Mouse (Mus musculus): Measurements from ENCODE around the gene Pramel1. TPM values are rescaled to one million over a fixed set of nuclear protein-coding genes. Genes with fewer than 3 reads are reported as not detected.
"Not testable (repeated sequence)": the region's sequence is repeated elsewhere in the genome, so short reads cannot be mapped to it uniquely, and the experiment has no call there.

Pramel1 gene
- polyA plus RNA-seq (2015; fragmentation: Nextera tagmentation; extraction: Ambion mirVana), result not detected in 2 replicates

GRCm38 (mm10) chr4:143394181-143394580 is at the start of gene Pramel1:
Pramel1 (plus strand) TSS chr4:143394428.
- no peak within 1 kb of the TSS for H3K9ac ChIP-seq (ENCODE audit: low read depth, low read length)
- no peaks in the 10 kb centered on the region for H3K36me3 ChIP-seq (ENCODE audit: control insufficient read depth, insufficient read depth)
- ATAC-seq, result no peak
- H3K27ac ChIP-seq (ENCODE audit: low read depth, low read length), result no peak within 1 kb of the TSS
- H3K27me3 ChIP-seq (replicated peaks; ENCODE audit: control insufficient read depth, insufficient read depth, low read length), result no peaks in the 10 kb centered on the region
- WGBS, result 79% methylated on average over 26 of the region's 26 CpGs
- no peak within 1 kb of the TSS for H3K4me3 ChIP-seq (ENCODE audit: low read depth, low read length)
- H3K4me2 ChIP-seq (replicated peaks; ENCODE audit: low read depth), result no peak within 1 kb of the TSS
- no peaks in the 10 kb centered on the region for H3K4me1 ChIP-seq (replicated peaks; ENCODE audit: control insufficient read depth, insufficient read depth, low read length)
- no peaks in the 10 kb centered on the region for H3K9me3 ChIP-seq (ENCODE audit: control insufficient read depth)
- TF ChIP-seq CTCF (IDR thresholded peaks at IDR 0.05; ENCODE audit: low read depth), result no peak

DNA sequence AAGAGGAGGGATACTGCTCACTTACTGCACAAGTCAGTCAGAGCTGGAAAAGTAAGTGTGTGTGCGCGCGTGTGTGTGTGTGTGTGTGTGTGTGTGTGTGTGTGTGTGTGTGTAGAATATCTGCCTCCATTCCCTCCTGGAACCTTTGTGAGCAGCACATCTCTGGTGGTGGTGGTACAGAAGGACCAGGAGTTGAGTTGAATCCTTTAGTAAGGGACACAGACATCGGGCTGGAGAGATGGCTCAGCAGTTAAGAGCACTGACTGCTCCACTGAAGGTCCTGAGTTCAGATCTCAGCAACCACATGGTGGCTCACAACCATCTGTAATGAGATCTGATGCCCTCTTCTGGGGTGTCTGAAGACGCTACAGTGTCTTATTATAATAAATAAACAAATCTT is 48.7 kb upstream of the Pramel1 start:
- H3K4me3 ChIP-seq (ENCODE audit: low read depth, low read length); H3K9me3 ChIP-seq (ENCODE audit: control insufficient read depth); H3K9ac ChIP-seq (ENCODE audit: low read depth, low read length); H3K4me2 ChIP-seq (replicated peaks; ENCODE audit: low read depth); H3K36me3 ChIP-seq (ENCODE audit: control insufficient read depth, insufficient read depth); ATAC-seq; H3K27ac ChIP-seq (ENCODE audit: low read depth, low read length); H3K4me1 ChIP-seq (replicated peaks; ENCODE audit: control insufficient read depth, insufficient read depth, low read length): not testable (repeated sequence)
- peaks cover 25% of the 10 kb centered on the region for H3K27me3 ChIP-seq (replicated peaks; ENCODE audit: control insufficient read depth, insufficient read depth, low read length)
- WGBS, result 87% methylated on average over 5 of the region's 5 CpGs

GRCm38 (mm10) chr4:143348678-143349077 is 45.5 kb upstream of the Pramel1 start:
- no peak overlapping the region for H3K4me2 ChIP-seq (replicated peaks; ENCODE audit: low read depth)
- H3K4me1 ChIP-seq (replicated peaks; ENCODE audit: control insufficient read depth, insufficient read depth, low read length), result no peaks in the 10 kb centered on the region
- no peak for TF ChIP-seq CTCF (IDR thresholded peaks at IDR 0.05; ENCODE audit: low read depth)
- H3K36me3 ChIP-seq (ENCODE audit: control insufficient read depth, insufficient read depth), result no peaks in the 10 kb centered on the region
- H3K9me3 ChIP-seq (ENCODE audit: control insufficient read depth), result no peaks in the 10 kb centered on the region
- no peak overlapping the region for H3K9ac ChIP-seq (ENCODE audit: low read depth, low read length)
- ATAC-seq, result no peak
- H3K27ac ChIP-seq (ENCODE audit: low read depth, low read length), result no peak overlapping the region
- 50% methylated on average over 5 of the region's 5 CpGs for WGBS
- H3K4me3 ChIP-seq (ENCODE audit: low read depth, low read length), result no peak overlapping the region
- peaks cover 38% of the 10 kb centered on the region for H3K27me3 ChIP-seq (replicated peaks; ENCODE audit: control insufficient read depth, insufficient read depth, low read length)

- ATAC-seq, result no peak
- Histone ChIP-seq H3K36me3 (ENCODE audit: control insufficient read depth, insufficient read depth) (no peaks in the 10 kb centered on the region), H3K9ac (ENCODE audit: low read depth, low read length) (no peak within 1 kb of the TSS), H3K27me3 (replicated peaks; ENCODE audit: control insufficient read depth, insufficient read depth, low read length) (peaks cover 38% of the 10 kb centered on the region), H3K4me2 (replicated peaks; ENCODE audit: low read depth) (peak within 1 kb of the TSS; percentile 67), H3K4me1 (replicated peaks; ENCODE audit: control insufficient read depth, insufficient read depth, low read length) (no peaks in the 10 kb centered on the region), H3K4me3 (ENCODE audit: low read depth, low read length) (peak within 1 kb of the TSS; percentile 38), H3K9me3 (ENCODE audit: control insufficient read depth) (no peaks in the 10 kb centered on the region), H3K27ac (ENCODE audit: low read depth, low read length) (no peak within 1 kb of the TSS)
- under 1% methylated on average over 19 of the region's 19 CpGs for WGBS
- TF ChIP-seq CTCF (IDR thresholded peaks at IDR 0.05; ENCODE audit: low read depth), result no peak
Observed at GRCm38 (mm10) chr4:143349484-143349906, 44.7 kb upstream of the Pramel1 start, which contains the start of gene Lrrc38. Lrrc38 (plus strand) TSS chr4:143349757.

GRCm38 (mm10) chr4:143350047-143351015 is 43.9 kb upstream of the Pramel1 start:
- peak overlapping the region; percentile 67 for H3K4me2 ChIP-seq (replicated peaks; ENCODE audit: low read depth)
- H3K27me3 ChIP-seq (replicated peaks; ENCODE audit: control insufficient read depth, insufficient read depth, low read length), result peaks cover 38% of the 10 kb centered on the region
- H3K9ac ChIP-seq (ENCODE audit: low read depth, low read length), result no peak overlapping the region
- H3K9me3 ChIP-seq (ENCODE audit: control insufficient read depth), result no peaks in the 10 kb centered on the region
- no peaks in the 10 kb centered on the region for H3K4me1 ChIP-seq (replicated peaks; ENCODE audit: control insufficient read depth, insufficient read depth, low read length)
- no peak overlapping the region for H3K27ac ChIP-seq (ENCODE audit: low read depth, low read length)
- 5% methylated on average over 71 of the region's 72 CpGs for WGBS
- peak overlapping the region; percentile 38 for H3K4me3 ChIP-seq (ENCODE audit: low read depth, low read length)
- no peak for TF ChIP-seq CTCF (IDR thresholded peaks at IDR 0.05; ENCODE audit: low read depth)
- ATAC-seq, result 0 out of 2 replicates have a peak, but pooled peaks have one; percentile 6
- no peaks in the 10 kb centered on the region for H3K36me3 ChIP-seq (ENCODE audit: control insufficient read depth, insufficient read depth)

- no peak overlapping the region for H3K27ac ChIP-seq (ENCODE audit: low read depth, low read length)
- H3K36me3 ChIP-seq (ENCODE audit: control insufficient read depth, insufficient read depth), result no peaks in the 10 kb centered on the region
- no peaks in the 10 kb centered on the region for H3K9me3 ChIP-seq (ENCODE audit: control insufficient read depth)
- no peak overlapping the region for H3K4me2 ChIP-seq (replicated peaks; ENCODE audit: low read depth)
- H3K9ac ChIP-seq (ENCODE audit: low read depth, low read length), result no peak overlapping the region
- no peak overlapping the region for H3K4me3 ChIP-seq (ENCODE audit: low read depth, low read length)
- peaks cover 38% of the 10 kb centered on the region for H3K27me3 ChIP-seq (replicated peaks; ENCODE audit: control insufficient read depth, insufficient read depth, low read length)
- H3K4me1 ChIP-seq (replicated peaks; ENCODE audit: control insufficient read depth, insufficient read depth, low read length), result no peaks in the 10 kb centered on the region
- 82% methylated on average over 4 of the region's 4 CpGs for WGBS
- no peak for TF ChIP-seq CTCF (IDR thresholded peaks at IDR 0.05; ENCODE audit: low read depth)
- no peak for ATAC-seq
Observed at GRCm38 (mm10) chr4:143352301-143352700, 41.9 kb upstream of the Pramel1 start.

Data from intestine, postnatal 0 days (tissue).